Mouse (Mus musculus): Measurements from ENCODE around the gene Sult5a1.
"Not testable (repeated sequence)": the region's sequence is repeated elsewhere in the genome, so short reads cannot be mapped to it uniquely, and the experiment has no call there.

Gene Sult5a1

DNA sequence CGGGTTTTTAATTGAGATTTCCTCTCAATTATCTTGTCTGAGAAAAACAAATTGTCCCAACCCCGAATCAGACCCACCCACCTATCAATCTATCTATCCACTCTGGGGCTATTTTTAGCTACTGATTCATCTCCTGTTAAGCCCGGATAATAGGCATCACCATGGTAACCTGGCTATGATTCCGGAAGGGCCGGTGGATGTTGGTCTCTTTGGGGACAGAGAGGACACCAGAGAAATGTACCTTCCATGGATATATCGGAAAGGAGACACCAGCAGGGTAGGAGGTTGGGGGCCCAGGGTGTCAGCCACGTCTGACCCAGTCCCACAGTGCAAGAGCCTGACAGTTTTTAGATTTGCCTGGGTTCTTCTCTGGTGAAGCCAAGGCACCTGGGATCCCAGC lies 22.7 kb downstream of the Sult5a1 start:
- DNase-seq (ENCODE audit: low read depth, low spot score) = no peak

DNA sequence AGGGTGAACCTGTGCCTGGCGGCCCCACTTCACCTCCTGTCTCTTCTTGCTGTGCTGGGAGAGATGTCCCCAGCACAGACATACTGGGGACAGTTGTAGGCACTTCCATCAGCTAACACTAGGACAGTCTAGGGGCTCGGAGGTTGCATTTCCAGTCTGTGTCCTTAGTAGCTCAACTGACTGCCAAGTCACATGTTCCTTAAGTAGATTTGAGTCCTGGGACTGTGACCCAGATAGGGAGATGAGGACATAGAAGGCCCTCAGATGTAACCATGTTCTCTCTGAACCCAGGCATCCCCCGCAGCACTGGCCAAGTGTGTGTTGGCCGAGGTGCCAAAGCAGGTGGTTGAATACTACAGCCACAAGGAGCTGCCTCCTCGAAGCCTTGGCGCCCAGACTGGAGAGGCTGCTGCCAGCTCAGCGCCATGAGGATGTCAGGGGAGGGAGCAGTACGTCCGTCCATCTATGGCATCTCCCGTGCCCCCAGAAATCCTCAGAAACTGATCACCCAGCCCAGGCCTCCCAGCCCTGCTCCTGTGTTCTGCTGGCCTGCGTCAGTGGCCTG lies 23.9 kb downstream of the Sult5a1 start:
- no peak for DNase-seq (ENCODE audit: low read depth, low spot score)

DNA sequence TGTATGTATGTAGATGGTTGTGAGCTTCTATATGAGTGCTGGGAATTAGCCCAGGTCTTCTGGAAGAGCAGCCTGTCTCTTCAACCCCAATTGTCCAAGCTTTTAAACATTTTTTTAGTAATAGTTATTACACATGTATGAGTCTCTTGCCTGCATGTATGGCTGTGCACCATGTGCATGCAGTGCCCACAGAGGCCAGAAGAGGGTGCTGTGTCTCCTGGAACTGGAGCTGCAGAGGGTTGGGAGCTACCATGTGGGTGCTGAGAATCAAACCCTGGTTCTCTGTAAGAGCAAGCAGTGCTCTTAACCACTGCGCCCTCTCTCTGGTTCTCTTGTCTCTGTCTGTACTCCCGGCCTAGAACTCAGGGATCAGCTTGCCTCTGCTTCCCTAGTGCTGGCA lies 25.2 kb downstream of the Sult5a1 start:
- no peak for DNase-seq (ENCODE audit: low read depth, low spot score)

DNA sequence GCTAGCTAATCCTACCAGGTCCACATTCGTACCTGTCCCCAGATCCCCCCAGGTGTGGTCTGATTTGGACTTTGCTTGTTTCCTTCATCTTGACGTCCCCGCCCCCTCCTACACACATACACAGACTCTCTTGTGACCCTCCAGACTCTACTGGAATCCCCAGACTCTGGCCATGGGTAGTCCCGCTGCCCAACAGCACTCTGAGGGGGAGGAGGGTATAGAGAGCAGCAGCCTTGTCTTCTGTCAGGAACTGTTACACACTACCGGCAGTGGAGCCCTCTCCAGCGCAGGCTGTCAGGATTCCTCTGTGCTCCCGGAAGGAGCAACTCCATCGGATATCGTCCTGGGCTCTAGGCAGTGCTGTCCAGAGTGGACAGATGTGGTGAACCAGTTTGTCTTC lies 27.1 kb downstream of the Sult5a1 start:
- DNase-seq (ENCODE audit: low read depth, low spot score) = no peak

DNA sequence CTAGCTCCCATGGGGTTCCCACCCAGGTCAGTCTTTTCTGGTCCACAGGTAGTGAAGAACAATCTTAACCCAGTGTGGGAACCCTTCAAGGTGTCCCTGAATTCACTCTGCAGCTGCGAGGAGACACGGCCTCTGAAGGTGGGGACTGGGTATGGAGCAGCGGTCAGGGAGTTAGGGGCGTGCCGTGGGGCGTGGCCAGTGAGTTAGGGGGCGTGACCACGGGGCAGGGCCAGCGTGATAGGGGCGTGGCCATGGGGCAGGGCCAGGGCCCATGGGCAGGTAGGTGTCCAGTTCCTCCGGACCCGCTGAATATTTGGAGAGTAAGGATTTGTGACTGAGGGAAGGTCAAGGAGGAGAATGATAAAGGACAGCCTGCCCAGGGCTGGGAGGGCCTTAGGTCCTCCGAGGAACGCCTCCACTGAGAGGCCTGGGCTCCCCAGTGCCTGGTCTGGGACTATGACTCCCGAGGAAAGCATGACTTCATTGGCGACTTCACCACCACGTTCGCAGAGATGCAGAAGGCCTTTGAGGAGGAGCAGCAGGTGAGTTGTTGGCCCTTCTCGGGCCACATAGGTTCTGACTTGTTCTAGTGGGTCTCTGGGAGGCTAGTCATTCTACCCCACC lies 31.8 kb downstream of the Sult5a1 start:
- DNase-seq (ENCODE audit: low read depth, low spot score) = no peak

DNA sequence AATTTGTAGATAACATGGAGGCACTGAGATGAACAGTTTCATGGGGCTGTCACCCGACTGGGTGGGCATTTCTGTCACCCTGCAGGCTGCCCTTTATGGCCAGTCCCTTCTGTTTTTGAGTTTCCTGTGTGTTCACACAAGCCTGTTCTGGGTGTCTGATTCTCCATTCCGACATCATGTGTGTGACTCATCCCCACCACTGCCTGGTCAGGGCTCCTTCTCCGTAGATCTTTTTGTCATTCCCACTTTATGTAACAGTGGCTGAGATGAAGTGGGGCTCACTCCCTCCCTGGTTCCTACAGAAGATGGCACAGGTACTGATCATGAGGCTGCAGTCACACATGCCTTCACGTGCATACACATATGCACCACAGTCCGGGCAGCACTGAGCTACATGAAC lies 35.4 kb downstream of the Sult5a1 start:
- DNase-seq (ENCODE audit: low read depth, low spot score) = no peak

DNA sequence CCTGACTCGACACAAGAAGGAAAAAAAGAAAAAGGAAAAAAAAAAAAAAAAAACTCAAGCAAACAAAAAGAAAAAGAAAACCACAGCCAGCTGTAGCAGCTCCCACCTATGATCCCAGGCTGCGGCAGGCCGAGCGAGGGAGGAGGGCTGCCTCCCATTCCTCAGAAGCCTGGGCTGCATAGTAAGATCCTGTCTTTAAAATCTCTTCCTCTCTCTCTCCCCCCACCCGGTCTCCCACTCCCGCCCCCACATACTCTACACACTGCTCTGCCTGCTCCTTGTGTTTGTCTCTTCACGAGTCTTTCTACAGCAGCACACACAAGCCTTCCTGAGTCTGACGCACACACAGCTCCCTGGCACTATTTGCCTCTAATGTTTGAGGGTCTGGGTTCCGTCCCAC lies 36.1 kb downstream of the Sult5a1 start:
- no peak for DNase-seq (ENCODE audit: low read depth, low spot score)

DNA sequence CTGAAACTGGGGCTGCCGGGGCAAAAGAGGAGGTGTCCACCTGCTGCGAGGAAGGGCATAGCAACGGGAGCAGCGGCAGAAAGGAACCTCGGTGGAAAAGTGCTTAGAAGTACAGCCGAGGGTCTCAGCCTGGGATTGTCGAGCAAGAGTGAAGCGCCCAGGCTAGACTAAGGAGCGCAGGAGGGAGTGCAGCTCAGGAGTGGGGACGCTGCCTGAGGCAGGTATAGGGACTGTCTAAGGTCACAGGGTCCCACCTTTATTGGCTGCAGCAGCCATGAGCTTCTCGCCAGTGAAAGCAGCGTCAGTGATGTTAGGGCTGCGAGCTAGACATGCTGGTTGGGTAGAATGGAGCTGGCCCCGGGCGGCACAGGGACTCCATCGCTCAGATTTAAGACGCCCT lies 40.4 kb downstream of the Sult5a1 start:
- no peak for DNase-seq (ENCODE audit: low read depth, low spot score)

DNA sequence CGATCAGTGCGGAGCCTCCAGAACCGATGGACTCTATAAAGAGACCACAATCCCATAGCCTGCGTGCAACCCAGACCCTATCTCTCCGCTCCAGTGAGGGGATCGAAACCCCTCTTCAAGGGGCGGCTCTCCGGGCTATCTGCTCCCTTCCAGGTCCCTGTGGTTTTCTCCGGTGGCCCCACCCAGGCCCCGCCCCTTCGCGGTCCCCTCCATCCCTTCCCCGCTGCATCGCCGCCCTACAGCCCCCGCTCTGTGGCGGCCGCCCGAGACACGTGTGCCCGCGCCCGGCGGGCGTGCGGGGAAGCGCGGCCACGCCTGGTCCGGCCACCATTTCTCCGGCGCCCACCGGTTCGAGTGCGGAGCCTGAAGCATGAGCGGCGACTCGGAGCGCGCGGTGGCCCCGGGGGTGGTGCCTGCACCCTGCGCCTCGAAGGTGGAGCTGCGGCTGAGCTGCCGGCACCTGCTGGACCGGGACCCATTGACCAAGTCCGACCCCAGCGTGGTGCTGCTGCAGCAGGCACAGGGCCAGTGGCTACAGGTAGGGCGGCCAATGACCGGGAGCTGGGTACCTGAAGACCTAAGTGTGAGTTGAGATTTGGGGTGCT lies 40.9 kb downstream of the Sult5a1 start, which contains the start of gene Cpne7:
Cpne7 (plus strand) TSS at position 248 of the 605 bp plus-strand sequence.
- no peak for DNase-seq (ENCODE audit: low read depth, low spot score)

DNA sequence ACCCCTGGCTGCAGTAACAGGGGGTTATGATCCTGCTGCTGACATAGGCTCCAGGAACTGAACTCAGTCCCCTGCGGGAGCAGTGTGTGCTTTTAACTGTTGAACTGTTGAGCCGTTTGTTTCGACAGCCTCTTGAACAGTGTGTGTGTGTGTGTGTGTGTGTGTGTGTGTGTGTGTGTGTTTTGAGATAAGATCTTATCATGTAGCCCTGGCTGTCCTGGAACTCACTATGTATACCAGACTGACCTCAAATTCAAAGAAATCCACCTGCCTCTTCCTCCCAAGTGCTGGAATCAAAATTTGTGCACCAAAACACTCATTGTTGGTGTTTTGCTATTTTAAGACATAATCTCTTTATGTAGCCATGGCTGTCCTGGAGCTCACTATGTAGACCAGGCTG lies 43.5 kb downstream of the Sult5a1 start:
- no peak for DNase-seq (ENCODE audit: low read depth, low spot score)

DNA sequence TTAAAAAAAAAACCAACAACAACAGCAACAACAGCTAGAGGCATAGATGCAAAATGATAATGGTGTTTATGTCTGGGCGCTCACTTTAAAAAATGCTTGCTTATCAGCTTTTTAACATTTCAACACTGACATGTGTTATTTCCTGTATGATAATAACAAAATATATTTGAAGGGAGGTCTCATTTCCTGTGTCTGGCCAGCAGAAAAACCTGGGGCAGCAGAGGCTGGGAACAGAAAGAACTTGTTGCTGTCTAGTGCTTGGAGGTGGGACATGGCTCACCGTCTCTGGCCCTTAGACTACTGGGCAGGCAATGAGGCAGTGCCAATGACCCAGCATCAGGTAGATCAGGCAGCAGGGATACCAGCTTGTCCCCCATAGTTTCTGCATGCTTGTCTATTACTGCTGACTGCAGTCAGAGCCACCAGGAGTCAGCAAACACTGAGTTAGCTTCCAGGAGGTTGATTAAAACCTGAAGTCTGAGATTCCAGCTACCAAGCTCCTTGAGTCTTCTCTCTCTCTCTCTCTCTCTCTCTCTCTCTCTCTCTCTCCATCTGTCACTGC lies 44.1 kb downstream of the Sult5a1 start:
- DNase-seq (ENCODE audit: low read depth, low spot score) = no peak

DNA sequence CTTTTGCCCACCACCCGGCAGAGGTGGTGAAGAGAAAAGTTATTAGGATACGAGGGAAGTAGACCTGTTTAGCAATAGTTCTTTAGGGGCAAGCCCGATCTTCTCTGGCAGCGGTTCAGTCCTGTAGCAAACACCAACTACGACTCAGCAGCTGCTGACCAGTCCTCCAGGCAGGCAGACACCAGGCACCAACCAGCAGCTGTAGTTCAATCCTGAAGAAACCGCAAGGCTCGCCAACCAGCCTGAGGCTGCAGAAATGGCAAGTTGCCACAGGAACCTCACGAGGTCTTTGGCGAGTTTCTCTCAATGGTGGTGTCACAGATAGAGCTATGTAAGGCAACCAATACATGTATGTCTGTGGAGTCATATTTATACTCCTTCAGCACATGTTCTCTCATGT lies 45.2 kb downstream of the Sult5a1 start:
- DNase-seq (ENCODE audit: low read depth, low spot score) = no peak

DNA sequence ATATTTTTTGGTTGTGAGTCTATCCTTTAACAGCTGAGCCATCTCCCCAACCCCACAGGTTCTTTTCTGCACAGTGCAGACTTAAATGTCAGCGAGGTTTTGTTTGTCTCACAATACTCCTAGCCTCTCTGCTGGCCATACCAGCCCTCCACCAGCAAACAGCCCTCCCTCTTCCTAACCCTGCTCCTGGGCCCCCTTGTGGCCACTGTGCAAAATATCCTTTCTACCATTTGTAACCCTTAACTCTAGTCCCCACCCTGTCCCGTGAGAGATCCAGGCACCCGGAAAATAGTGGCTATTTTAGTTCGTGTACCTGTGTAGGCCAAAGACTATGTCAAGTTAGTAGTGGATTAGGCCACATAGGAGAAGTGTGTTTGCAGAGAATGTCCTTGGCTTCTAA lies 47.5 kb downstream of the Sult5a1 start:
- DNase-seq (ENCODE audit: low read depth, low spot score) = peak; percentile 43

DNA sequence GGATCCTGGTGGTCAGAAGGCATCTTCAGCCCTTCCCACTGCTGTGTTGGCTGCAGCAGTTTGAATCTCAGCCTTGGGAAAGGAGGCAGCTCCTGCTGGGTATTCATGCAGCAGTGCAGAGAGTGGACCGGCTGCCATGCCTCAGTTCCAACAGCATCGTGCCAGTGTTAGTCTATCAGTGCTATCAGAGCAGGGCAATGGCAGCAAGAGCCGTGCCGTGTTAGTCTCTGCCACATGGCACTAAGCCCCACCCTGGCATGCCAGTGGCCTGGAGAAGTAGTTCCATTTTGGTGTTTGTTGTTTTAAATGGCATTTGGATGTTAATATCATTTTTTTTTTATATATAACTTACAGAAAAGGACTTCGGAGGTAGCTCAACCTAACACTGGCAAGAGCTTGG lies 49.2 kb downstream of the Sult5a1 start:
- no peak for DNase-seq (ENCODE audit: low read depth, low spot score)

DNA sequence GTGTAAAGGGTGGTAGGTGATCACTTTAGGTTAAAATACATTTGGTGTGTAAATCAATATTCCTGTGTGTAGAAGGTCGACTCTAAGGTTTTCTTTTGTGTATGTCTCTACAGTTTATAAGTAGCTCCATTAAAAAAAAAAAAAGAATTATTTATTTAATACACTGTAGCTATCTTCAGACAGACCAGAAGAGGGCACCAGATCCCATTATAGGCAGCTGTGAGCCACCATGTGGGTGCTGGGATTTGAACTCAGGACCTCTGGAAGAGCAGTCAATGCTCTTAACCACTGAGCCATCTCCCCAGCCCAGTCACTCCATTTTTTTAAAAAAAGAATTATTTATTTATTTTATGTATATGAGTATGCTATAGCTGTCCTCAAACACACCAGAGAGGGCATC lies 50.1 kb downstream of the Sult5a1 start:
- DNase-seq (ENCODE audit: low read depth, low spot score) = no peak

DNA sequence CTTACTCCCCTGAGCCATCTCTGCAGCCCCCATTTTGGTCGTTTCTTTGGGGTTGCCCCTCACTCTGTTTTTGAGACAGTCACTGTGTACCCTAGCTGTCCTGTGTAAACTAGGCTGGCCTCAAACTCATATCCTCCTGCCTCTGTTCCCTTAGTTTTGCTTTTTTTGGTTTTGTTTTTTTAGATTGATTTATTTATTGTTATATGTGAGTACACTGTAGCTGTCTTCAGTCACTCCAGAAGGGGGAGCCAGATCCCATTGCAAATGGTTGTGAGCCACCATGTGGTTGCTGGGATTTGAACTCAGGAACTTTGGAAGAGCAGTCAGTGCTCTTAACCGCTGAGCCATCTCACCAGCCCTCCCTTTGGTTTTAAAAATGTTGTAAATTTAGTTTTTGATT lies 51.6 kb downstream of the Sult5a1 start:
- no peak for DNase-seq (ENCODE audit: low read depth, low spot score)

DNA sequence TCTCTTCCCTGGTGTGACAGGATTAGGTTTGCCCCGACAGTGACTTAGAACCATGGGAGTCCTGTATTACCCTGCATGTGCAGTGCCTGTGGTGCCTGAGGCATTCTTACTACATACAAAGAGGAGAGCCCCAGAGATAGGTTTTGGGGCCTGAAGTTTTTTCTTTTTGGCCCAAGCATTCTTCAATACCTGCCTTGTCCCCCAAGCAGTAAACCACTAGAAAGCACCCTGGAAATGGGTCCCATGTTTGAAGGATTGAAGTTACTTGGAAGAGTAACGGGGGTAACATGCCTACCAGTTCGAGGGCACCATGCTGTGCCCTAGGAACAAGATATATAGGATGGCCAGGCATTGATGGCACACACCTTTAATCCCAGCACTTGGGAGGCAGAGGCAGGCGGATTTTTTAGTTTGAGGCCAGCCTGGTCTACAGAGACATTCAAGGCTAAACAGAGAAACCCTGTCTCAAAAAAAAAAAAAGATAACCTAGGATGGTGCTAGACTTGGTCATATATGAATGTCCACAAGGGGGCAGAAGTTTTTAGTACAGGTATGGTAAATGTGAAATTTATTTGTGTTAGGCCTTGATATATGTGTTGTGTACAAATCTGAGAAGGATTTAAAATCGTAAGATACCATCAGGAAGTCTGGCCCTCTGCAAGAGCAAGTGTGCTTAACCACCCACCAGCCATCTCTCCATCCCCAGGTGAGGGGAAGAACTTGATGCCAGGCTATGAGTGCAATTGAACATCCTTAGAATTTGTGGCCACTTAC lies 52.4 kb downstream of the Sult5a1 start:
- DNase-seq (ENCODE audit: low read depth, low spot score) = peak; percentile 48

DNA sequence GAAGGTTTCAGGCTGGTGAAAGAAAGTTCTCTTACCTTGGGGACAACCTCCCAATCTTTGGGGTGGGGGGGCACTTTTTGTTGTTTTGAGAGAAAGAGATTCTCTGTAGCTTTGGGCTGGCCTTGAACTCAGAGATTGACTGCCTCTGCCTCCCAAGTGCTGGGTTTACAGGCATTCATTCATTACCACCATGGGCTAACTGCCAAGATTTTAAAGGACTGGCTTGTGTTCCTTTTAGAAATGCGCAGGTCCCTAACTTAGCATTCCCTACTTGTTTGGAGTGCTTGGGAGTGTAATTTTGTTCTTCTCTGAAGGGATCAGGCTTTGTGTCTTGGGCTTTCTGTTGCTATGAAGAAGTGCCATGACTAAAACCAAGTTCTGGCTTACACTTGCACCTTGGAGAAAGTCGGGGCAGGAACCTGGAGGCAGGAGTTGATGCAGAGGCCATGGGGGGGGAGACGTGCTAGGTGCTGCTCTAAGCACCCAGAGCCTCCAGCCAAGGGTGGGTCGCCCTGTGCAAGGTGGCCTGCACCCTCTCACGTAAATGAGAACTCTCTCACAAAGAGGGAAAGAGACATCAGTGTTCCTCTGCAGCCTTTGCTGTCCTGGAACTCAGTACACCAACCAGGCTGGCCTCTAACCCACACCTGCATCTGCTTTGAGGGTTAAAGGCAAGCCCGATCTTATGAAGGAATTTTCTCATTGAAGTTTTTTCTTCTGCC lies 53.9 kb downstream of the Sult5a1 start:
- DNase-seq (ENCODE audit: low read depth, low spot score) = no peak

DNA sequence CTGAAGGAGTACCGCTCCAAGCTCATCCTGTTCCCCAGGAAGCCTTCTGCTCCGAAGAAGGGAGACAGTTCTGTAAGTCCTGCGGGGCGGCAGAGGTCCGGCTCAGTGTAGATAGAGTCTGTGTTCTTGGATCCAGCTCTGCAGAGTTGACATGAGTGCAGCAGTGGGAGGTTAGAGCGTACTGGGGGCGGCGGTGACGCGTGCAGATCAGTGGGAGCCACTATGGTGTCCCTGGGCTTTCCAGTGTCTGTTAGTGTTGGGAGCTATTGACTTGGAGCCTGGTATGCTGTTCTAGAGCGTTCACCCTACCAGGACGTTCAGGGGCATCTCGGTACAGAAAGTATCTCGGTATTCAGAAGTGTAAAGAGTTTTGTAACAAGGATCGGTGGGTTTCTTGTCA lies 54.8 kb downstream of the Sult5a1 start:
- no peak for DNase-seq (ENCODE audit: low read depth, low spot score)

DNA sequence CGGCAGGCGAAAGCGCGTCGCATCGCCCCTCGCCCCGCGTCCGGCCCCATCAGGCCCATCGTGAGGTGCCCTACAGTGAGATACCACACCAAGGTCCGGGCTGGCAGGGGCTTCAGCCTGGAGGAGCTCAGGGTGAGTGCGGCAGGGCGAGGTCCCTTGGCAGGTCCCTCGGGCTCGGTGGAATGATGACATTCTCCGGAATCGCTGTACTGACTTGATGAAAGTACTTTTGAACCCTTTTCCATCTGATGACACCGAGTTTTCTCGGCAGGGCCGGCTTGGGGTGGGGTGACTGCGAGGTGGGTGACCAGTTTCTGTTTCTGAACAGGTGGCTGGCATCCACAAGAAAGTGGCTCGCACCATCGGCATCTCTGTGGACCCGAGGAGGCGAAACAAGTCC lies 55.3 kb downstream of the Sult5a1 start:
- DNase-seq (ENCODE audit: low read depth, low spot score) = not testable (repeated sequence)
